Mouse (Mus musculus) retina, embryonic 14.5 days (tissue): ENCODE measurements around the gene Xbp1.
"Not testable (repeated sequence)": the region's sequence is repeated elsewhere in the genome, so short reads cannot be mapped to it uniquely, and the experiment has no call there.

ENCODE experiments used
- DNase-seq: peaks from one replicate; pipeline ENCODE4 v3.0.0-alpha.2; 2015; ENCODE audit warnings: low spot score

Gene Xbp1

GRCm38 (mm10) chr11:5528841-5529240 lies 8.4 kb downstream of the Xbp1 start:
- DNase-seq = no peak

GRCm38 (mm10) chr11:5530172-5530571 lies 9.7 kb downstream of the Xbp1 start:
- DNase-seq = no peak

- no peak for DNase-seq
Observed at GRCm38 (mm10) chr11:5530717-5531116, 10.3 kb downstream of the Xbp1 start.

GRCm38 (mm10) chr11:5533108-5533507 lies 12.6 kb downstream of the Xbp1 start:
- no peak for DNase-seq

- not testable (repeated sequence) for DNase-seq
Observed at GRCm38 (mm10) chr11:5537454-5537853, 17.0 kb downstream of the Xbp1 start.

GRCm38 (mm10) chr11:5540331-5540730 lies 19.9 kb downstream of the Xbp1 start:
- no peak for DNase-seq

GRCm38 (mm10) chr11:5541230-5541798 lies 20.9 kb downstream of the Xbp1 start:
- DNase-seq = no peak

- DNase-seq = peak; percentile 89
Observed at GRCm38 (mm10) chr11:5541799-5542481, 21.5 kb downstream of the Xbp1 start, which contains the start of gene Ccdc117. Gene Ccdc117, minus strand, starts transcription at chr11:5542187.

GRCm38 (mm10) chr11:5542482-5543185 lies 22.2 kb downstream of the Xbp1 start:
- DNase-seq = no peak

GRCm38 (mm10) chr11:5543281-5543680 lies 22.8 kb downstream of the Xbp1 start:
- no peak for DNase-seq

GRCm38 (mm10) chr11:5544709-5545108 lies 24.2 kb downstream of the Xbp1 start:
- DNase-seq = not testable (repeated sequence)

- DNase-seq = no peak
Observed at GRCm38 (mm10) chr11:5545457-5545856, 25.0 kb downstream of the Xbp1 start.

GRCm38 (mm10) chr11:5546693-5547092 lies 26.2 kb downstream of the Xbp1 start:
- no peak for DNase-seq

GRCm38 (mm10) chr11:5551430-5551829 lies 31.0 kb downstream of the Xbp1 start:
- DNase-seq = no peak

GRCm38 (mm10) chr11:5551931-5552330 lies 31.5 kb downstream of the Xbp1 start:
- DNase-seq = no peak

GRCm38 (mm10) chr11:5560273-5560672 lies 39.8 kb downstream of the Xbp1 start:
- no peak for DNase-seq

- peak; percentile 59 for DNase-seq
Observed at GRCm38 (mm10) chr11:5562625-5563268, 42.3 kb downstream of the Xbp1 start.

GRCm38 (mm10) chr11:5563898-5564297 lies 43.4 kb downstream of the Xbp1 start:
- DNase-seq = no peak

- no peak for DNase-seq
Observed at GRCm38 (mm10) chr11:5565596-5565995, 45.1 kb downstream of the Xbp1 start.

- no peak for DNase-seq
Observed at GRCm38 (mm10) chr11:5566506-5566905, 46.0 kb downstream of the Xbp1 start.

GRCm38 (mm10) chr11:5567654-5568053 lies 47.2 kb downstream of the Xbp1 start:
- DNase-seq = no peak

GRCm38 (mm10) chr11:5568082-5568481 lies 47.6 kb downstream of the Xbp1 start:
- no peak for DNase-seq

GRCm38 (mm10) chr11:5569474-5569873 lies 49.0 kb downstream of the Xbp1 start, which contains the start of gene Ankrd36:
Gene Ankrd36, plus strand, starts transcription at chr11:5569684.
- no peak for DNase-seq
